Mouse (Mus musculus) testis, adult 2 months (tissue): ENCODE data around the gene Pcyt1a.

Experiments
- CTCF ChIP-seq: fragments of 200-500 bp; IDR thresholded peaks from 2 replicates; pipeline ENCODE4 v1.5.1; 2012; ENCODE audit warnings: low read depth, mild to moderate bottlenecking, inconsistent platforms, low read length, moderate library complexity; ENCODE audit not compliant: control insufficient read depth, insufficient read depth, insufficient replicate concordance
- POLR2A ChIP-seq: fragments of 200-500 bp; IDR thresholded peaks from 2 replicates; pipeline ENCODE4 v1.6.1; 2012; ENCODE audit warnings: low read depth, mild to moderate bottlenecking, inconsistent platforms, low read length, moderate library complexity; ENCODE audit not compliant: control insufficient read depth

DNA sequence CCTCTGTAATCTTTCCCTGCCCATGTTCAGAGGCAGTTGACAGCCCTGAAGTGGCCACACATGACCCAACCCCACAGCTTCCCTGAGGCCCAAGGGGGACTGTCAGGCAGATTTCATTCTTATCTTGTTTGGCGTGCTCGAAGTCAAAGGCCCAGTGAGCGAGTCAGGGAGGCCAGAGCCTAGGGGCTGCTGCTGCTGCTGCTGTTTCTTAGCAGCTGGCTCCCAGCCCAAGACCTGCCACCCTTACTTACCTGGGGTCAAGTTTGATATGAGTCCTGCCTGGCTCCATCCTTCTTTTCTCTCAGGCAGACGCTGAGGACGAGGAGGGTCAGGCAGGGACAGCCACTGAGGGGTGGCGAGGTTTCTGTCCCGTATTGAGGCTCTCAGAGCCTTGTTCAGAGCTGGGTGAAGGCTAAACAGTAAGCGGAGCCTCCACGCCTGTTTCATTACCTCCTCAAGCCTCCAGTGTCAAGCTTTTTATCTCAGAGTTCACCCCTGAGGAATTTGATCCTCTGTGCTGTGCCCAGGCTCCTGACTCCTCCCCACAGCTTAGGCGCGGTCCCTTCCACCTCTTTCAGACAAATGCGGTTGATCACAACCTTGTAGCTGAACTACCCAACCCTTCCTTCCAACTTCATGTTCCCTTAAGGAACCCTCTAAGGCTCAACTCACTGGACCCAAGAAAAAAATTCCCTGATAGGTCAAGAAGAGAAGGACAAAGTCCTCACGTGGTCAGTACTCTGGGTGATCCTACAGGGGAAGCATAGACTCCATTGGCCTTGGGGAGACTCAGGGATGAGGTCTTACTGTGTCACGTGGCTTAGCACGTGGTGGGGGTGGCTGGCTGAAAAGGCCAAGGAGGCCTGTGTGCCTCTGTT, 56.8 kb downstream of the Pcyt1a start, which contains the start of gene Slc51a:
- TF ChIP-seq CTCF (no peak), POLR2A (no peak)
